Mouse (Mus musculus): ENCODE data around the gene Plpp1.

The Plpp1 gene

GRCm38 (mm10) chr13:112773991-112774675, 26.5 kb upstream of the Plpp1 start:
- DNase-seq, result no peak

- no peak for DNase-seq
Observed at GRCm38 (mm10) chr13:112775856-112776255, 24.7 kb upstream of the Plpp1 start.

DNA sequence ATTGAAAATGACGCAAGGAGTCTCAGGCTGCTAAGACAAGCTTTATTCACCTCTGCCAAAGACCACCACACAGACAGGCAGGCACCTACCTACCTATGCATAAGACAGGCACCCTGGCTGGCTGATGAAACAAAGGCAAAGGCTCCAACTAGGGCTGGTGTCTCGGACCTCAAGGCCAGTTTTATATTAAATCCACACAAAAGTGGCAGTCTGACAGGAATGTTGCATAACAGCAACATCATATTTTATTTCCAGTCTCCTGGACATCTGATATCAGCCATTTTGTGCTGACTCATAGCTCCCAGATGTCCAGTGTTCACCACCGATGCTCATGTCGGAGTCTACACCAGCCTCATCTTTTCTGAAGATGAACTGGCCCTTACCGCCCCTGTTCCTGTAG, 22.2 kb upstream of the Plpp1 start:
- DNase-seq, result no peak

DNA sequence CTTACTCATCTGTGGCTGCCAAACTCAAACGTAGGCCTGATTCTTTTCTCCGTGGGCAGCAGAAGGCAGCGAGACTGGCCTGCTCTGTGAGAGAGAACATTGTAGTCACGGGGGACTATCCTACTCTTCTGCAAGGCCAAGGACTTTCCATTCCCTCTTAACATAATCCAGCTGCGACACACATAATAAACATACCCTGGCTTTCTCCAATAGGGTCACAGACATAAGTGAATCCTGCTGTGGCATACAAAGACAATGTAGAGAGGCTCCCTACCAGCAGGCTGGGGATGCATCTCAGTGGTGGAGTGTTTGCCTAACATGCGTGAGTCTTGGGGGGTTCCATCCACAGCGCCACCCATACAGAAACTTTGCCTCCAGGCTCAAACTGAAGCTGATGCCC, 15.3 kb upstream of the Plpp1 start:
- no peak for DNase-seq

DNA sequence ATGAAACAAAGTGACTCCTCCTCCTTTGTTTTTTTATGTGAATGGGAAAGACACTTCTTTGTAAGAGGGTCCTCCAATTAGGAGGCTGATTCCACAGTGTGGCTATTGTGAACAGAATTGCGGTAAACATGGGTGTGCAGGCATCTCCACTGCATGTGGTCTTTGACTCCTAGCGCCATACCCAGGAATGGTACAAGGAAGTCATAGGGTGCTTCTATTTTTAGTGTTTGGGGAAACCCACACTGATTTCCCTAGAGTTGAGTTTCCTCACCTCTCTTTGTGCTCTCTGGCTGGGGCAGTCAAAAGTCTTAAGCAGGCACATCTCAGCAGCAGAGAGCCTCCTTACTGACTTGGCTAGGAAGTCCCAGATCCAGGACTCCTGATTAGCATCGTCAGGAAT, 14.4 kb upstream of the Plpp1 start:
- no peak for DNase-seq

DNA sequence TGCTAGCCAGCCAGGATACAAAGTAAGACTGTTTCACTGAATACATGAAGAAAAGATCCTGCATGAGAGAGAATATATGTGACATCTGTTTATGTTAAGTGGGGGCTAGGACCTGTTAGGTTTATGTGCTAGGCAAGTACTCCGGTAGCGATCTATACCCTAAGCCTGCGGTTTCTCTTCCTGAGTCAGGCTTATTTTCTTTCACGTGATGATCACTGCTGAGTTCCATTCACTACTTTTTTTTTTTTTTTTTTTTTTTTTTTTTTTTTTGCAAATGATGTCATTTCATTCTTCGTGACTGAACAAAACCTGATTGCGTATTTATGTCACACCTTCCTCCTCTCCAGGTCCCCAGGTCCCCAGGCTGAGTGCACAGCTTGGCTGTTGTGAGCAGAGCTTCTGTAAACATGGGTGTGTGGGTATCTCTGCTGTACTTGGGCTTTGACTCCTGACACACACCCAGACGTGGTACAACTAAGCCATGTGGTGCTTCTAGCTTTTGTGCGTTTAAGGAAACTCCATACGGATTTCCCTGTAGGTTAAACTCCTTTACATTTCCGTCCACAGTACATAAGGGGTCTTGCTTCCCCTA, 13.6 kb upstream of the Plpp1 start:
- DNase-seq, result no peak

DNA sequence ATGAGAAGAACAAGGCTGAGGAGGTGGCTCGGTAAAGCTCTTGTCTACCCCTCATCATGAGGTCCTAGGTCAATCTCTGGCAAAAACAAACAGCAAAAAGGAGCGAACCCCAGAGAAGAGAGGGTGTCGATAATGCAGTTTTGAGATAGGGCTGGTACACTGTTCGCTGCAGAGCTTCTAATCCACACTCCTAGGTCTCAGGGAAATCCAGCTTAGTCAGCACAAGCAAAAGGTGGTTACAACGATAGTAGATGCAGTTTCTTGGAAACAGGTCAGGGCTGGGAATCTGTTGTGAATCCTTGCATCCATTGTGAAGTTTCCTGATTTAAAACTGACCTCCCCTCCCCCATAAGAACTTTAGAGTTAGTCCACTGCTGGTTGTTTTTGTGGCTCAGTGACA, 9.8 kb upstream of the Plpp1 start:
- no peak for DNase-seq

DNA sequence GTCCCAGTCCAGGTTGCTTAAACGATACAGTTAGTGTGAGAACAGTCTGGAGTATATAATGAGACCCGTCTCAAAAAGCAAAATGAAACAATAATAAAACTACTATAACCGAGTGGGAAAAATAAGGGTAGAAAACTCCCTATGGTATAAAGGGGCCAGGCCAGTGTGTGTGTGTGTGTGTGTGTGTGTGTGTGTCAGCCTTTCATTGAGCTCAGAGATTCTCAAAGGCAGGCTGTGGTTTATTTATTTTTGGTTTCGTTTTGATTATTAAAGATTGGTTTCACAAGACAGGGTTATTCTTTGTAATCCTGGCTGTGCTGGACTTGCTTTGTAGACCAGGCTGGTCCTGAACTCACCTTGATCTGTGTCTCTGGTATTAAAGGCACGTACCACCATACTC, 8.7 kb upstream of the Plpp1 start:
- DNase-seq, result no peak

GRCm38 (mm10) chr13:112798243-112798952, 2.2 kb upstream of the Plpp1 start:
- DNase-seq, result no peak

GRCm38 (mm10) chr13:112798953-112799305, 1.7 kb upstream of the Plpp1 start:
- DNase-seq, result peak in 1 of 2 experiments; percentile 9

DNA sequence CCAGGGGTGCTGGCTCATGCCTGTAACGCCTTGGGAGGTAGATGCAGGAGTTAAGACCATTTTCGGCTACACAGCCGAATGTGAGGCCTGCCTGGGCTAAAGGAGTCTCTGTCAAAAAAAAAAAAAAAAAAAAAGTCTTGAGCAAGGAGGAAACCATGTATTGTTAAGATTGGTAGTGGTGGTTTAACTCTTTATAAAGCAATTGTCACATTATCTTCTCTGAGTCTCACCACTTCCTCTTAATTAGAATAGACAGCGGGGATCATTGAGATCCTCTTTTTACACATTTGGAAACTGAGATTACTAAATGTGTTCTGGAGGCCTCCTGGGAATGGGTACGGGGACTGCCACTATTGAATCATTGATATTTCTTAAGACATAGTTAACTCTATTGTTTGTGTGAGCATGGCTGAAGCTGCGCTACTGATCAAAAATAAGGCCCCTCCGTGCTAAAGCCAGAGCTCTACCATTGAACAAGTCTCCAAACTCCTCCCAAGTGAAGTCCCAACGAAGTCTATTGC, 811 bp upstream of the Plpp1 start:
- DNase-seq, result no peak

DNA sequence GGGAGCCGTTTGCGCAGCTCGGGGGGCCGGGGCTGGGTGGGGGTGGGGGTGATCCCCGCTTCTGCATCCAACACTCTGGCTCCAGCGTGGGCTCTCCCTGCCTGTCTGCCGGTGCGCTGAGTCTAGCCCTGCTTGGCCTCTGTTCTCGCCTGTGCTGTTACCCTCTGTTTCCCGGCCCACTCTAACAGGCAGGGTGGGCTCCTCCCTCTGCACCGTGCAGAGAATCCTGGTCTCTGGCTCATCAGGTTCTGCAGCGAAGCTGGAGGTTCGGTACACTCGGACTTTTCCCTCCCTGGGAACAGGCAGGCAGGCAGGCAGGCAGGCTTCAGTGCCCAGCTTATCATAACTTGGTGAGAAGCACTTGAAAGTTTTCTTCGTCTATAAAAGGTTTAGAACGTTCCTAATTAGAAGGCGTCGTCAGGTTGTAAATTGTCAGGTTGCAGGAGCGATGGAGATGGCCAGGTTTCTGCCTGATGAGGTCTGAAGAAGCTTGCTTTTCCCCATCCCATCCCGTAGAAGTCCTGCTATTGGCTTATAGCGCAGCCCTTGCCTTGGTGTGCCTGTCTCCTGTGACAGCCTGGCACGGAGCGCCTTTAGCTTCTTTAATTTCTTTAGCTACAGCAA, 901 bp downstream of the Plpp1 start:
- peak in 1 of 2 experiments; percentile 31 for DNase-seq

GRCm38 (mm10) chr13:112803106-112803505, 2.5 kb downstream of the Plpp1 start:
- no peak for DNase-seq

DNA sequence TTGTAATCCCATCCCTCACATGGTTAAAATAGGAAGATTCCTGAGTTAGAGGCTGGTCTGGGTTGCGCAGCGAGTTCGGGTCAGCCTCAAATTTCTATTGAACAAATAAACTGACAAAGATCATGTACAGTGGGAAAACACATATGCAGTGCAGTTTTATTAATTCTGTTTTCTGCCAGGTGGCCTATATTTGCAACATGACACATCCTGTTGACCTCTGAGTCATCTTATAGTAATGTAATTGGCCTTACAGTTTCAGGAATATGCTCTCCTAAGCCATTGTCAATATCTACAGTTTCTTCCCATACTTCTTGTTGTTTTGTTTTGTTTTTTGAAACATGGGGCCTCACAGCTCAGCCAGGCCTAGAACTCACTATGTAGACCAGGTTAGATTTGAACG, 3.1 kb downstream of the Plpp1 start:
- no peak for DNase-seq

DNA sequence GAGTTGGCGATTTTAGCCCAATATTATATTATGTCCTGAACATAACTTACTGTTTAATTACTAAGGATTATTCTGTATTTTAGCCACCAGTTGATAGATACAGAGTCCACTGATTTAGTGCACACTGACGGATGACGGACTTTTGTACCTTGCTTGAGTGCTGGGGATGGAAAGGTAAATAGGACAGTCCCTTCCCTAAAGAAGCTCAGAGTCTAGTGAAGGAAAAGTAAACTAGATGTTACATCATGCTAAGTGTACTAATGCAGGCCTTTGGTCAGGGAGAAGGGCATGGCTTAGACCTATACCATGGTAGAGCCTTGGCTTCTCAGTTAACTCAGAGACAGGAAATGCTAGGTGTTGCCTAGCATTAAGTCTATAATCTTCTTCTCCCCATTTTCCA, 4.9 kb downstream of the Plpp1 start:
- no peak for DNase-seq

- DNase-seq, result no peak
Observed at GRCm38 (mm10) chr13:112807936-112808667, 7.5 kb downstream of the Plpp1 start.

GRCm38 (mm10) chr13:112809504-112810247, 9.1 kb downstream of the Plpp1 start:
- no peak for DNase-seq

DNA sequence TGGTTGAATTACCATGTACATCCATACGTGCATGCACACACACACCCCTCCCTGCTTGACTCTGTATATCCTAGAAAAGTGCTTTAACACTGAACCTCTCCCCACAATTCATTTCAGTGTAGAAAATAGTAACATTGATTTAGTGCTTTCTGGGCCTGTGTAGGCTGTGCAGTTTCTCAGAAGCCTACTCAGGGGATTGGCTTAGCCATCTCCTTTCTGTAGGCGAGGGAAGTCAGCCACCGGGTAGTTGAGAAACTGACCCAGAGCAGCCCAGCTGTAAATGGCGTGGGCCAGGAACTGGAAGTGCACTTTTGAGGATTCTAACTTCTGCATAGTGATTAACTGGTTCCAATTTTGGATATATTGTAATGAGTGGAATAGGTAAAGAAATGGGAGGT, 9.7 kb downstream of the Plpp1 start:
- DNase-seq, result no peak

- no peak for DNase-seq
Observed at GRCm38 (mm10) chr13:112810751-112811150, 10.2 kb downstream of the Plpp1 start.

DNA sequence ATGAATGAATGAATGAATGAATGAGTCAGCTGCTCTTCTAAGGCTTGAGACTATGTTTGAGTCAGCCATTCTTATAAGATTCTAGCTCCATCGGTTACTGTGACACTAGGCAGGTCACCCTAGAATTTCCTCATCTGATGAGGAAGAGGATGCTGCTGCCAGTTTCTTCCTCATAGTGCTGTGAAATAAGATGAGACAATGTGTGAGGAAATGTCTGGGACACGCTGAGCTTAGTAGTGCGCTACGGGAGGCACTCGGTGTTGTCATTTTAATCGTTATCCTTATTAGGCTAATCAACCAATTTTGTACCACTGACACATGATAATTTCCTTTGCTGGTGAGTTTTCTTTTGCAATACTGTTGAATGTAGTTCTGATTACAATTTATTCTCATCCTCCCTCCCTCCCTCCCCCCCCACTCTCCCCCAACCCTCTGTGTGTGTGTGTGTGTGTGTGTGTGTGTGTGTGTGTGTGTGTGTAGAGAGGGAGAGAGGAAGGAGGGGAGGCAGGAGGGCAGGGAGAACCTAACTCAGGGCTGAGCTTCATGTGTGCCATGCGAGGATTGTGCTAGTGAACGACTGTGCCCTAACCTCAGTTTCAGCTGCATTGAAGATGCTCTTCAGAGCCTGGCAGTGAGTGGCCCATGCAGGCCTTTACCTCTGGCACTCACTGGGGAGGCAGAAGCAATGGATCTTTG, 11.3 kb downstream of the Plpp1 start:
- no peak for DNase-seq

DNA sequence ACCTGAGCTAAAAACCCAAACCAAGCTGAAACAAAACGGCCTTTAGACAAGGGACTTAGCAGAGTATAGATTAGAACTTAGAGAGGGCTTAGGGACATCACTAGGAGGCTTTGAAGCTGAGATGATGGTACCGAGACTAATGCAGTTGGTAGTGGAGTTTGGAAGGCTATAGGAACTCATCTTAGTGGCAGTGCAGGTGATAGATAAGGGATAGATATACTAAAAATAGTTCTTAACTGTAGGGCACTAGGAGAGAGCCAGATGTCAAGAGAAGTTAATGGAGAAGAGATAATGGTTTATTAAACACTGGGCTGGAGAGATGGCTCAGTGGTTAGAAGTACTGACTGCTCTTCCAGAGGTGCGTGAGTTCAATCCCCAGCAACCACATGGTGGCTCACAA, 15.4 kb downstream of the Plpp1 start:
- no peak for DNase-seq

DNA sequence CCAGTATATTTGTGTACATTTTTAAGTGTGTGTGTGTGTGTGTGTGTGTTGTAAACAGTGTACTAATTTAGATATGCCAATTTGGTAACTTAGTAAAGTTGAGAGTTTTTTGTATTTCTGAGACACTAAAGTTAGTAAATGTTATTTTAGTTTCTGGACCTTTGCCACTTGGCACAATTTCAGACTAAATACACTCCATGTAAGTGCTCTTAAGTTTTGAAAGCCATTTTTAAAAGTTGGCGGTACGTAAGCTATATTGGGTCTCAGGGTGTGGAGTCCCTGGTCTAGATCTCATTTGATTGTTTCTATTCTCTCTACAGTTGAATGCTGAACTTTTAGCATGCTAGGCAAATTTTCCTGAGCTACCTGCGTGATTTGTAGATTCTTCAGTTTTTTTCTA, 17.5 kb downstream of the Plpp1 start:
- DNase-seq, result no peak
